Mouse (Mus musculus): ENCODE results near the gene Olfr855. TPM values are rescaled to one million over a fixed set of nuclear protein-coding genes. Genes with fewer than 3 reads are reported as not detected.

The Olfr855 gene
- not detected in 2 replicates for polyA plus RNA-seq (2012)

GRCm38 (mm10) chr9:19582317-19582716 lies at the start of gene Olfr855:
Gene Olfr855, plus strand, starts transcription at chr9:19582617.
- TF ChIP-seq GATA1 (IDR thresholded peaks at IDR 0.05; ENCODE audit: low read length): no peak

DNA sequence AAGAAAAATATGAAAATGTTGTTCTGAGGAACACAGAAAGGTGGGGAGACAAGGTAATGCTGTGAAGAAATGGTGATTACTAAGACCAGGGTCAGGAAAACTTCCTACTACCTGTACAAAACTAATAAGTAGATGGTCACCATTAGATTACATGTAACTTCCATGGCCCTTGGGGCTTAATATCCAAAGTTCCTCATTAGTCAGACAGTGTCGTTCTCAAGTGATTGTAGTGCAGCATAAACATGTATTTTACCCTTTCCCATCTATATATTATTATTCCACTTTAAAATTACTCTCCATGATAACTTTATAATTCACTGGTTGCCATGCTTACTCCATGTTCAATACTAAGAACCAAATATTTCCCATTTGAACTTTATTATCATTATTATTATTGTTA lies 41.4 kb upstream of the Olfr855 start, which contains the start of gene Olfr853:
Olfr853 (minus strand) TSS at position 101 of the 400 bp plus-strand sequence.
- TF ChIP-seq GATA1 (IDR thresholded peaks at IDR 0.05; ENCODE audit: low read length): no peak

DNA sequence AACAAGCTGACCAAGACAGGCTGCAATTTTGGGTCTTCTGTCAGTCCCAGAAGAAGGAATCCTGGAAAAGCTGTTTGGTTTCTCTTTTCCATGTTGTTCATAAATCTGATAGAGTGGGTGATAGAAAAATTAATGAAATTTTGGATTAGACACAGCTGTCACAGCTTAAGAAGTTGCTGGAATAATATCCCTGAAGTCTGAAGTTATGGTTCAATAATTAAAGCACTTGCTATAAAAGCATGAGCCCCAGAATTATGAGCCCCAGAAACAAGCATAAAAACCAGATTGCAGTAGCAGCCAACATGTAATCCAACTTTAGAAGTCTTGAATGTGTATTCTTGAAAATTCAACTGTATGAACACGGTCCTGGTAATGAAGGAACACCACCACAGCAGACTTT lies 15.1 kb upstream of the Olfr855 start, which contains the start of gene Olfr854:
Olfr854 (minus strand) TSS at position 101 of the 400 bp plus-strand sequence.
- no peak for TF ChIP-seq GATA1 (IDR thresholded peaks at IDR 0.05; ENCODE audit: low read length)

DNA sequence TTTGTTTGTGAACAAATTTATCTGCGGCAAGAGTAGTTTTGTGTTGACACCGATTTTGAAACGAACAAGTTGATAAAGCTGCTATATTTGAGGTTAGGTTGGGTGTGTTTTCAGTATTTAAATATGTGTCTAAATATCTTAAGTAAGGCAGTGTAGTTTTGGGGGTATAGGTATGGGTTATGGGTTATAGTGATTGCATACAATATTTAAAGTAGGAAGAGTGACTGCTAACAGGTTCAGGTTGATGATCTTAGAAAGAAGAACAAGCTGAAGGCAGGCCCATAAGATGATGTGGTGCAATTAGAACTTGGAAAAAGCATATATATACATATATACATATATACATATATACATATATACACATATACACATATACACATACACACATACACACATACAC lies 38.9 kb downstream of the Olfr855 start:
- no peak for TF ChIP-seq GATA1 (IDR thresholded peaks at IDR 0.05; ENCODE audit: low read length)

- TF ChIP-seq GATA1 (IDR thresholded peaks at IDR 0.05; ENCODE audit: low read length): no peak
Observed at GRCm38 (mm10) chr9:19621843-19622822, 39.7 kb downstream of the Olfr855 start, which contains the start of gene Zfp317. Gene Zfp317, plus strand, starts transcription at chr9:19622102.

GRCm38 (mm10) chr9:19629574-19629973 lies 47.2 kb downstream of the Olfr855 start:
- no peak for TF ChIP-seq GATA1 (IDR thresholded peaks at IDR 0.05; ENCODE audit: low read length)

Other genes with a start within 250 kb of the Olfr855 start
- not detected in 2 replicates for gene Olfr845, start 246.2 kb upstream of the Olfr855 start, polyA plus RNA-seq (2012)
- gene Olfr846, start 218.6 kb upstream of the Olfr855 start, polyA plus RNA-seq (2012): not detected in 2 replicates
- not detected in 2 replicates for gene Olfr847, start 203.9 kb upstream of the Olfr855 start, polyA plus RNA-seq (2012)
- gene Olfr849, start 142.4 kb upstream of the Olfr855 start, polyA plus RNA-seq (2012): not detected in 2 replicates
- not detected in 2 replicates for gene Olfr850, start 104.4 kb upstream of the Olfr855 start, polyA plus RNA-seq (2012)
- gene Olfr851, start 89.3 kb upstream of the Olfr855 start, polyA plus RNA-seq (2012): not detected in 2 replicates
- not detected in 2 replicates for gene Olfr853, start 41.5 kb upstream of the Olfr855 start, polyA plus RNA-seq (2012)
- not detected in 2 replicates for gene Olfr854, start 15.2 kb upstream of the Olfr855 start, polyA plus RNA-seq (2012)
- 0.52 and 0.69 TPM in 2 replicates for gene Zfp317, start 39.5 kb downstream of the Olfr855 start, polyA plus RNA-seq (2012)
- not detected in 2 replicates for gene Olfr857, start 126.8 kb downstream of the Olfr855 start, polyA plus RNA-seq (2012)
- gene Olfr58, start 197.7 kb downstream of the Olfr855 start, polyA plus RNA-seq (2012): not detected in 2 replicates
- gene Olfr859, start 222.3 kb downstream of the Olfr855 start, polyA plus RNA-seq (2012): not detected in 2 replicates

Data from G1E-ER4 (cell line).